Mouse (Mus musculus) brain, adult 10 weeks (tissue): ENCODE results near the gene Pgam1. TPM values are rescaled to one million over a fixed set of nuclear protein-coding genes. Genes with fewer than 3 reads are reported as not detected.

Experiments
- polyA plus RNA-seq: library from polyadenylated mRNA; stranded (reverse); fragments of 350-450 nt; fragmentation: Illumina TruSeq; extraction: RNeasy Lipid Tissue Mini Kit (QIAGEN cat#74804); gene quantifications from one replicate; pipeline ENCODE4 v1.2.3, GENCODE M21; 2015; ENCODE audit warnings: low read depth, low replicate concordance

Pgam1 gene
- polyA plus RNA-seq, result 759 TPM

DNA sequence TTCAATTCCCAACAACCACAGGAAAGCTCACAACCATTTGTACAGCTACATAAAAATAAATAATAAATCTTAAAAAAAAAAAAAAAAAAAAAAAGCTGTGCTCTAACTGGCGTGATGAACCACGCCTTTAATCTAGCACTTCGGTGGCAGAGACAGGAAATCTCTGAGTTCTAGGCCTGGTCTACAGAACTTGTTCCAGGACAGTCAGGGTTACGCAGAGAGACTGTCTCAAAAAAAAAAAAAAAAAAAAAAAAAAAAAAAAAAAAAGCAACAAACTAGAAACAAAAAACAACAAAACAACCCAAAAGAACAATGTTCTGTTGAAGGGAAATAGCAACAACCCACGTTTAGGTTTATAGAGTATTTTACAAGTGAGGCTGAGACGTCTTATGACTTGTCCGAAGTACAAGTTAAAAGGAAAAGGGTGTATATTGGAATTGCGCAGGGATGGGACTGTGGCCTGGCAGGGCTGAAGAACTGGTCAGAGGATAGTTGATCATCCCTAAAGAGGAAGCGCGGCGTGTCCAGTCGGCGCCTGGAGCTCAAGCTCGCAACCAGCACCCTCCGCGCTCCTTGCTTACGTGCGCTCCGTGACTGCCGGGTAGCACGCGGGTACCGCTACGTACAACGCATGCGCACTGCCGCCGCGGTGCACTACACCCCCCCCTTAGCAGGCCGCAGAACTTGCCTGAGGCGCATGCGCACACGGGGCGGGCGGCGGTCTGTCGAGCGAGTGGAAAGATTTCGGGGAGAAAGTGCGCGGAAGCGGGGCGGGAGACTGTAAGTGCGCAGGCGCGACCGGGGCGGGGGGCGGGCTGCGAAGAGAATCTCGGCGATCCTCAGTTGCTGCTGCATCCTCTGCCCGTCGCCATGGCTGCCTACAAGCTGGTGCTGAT, at the start of gene Pgam1:
Gene Pgam1 (plus strand): TSS at position 746 of the 896 bp plus-strand sequence.

DNA sequence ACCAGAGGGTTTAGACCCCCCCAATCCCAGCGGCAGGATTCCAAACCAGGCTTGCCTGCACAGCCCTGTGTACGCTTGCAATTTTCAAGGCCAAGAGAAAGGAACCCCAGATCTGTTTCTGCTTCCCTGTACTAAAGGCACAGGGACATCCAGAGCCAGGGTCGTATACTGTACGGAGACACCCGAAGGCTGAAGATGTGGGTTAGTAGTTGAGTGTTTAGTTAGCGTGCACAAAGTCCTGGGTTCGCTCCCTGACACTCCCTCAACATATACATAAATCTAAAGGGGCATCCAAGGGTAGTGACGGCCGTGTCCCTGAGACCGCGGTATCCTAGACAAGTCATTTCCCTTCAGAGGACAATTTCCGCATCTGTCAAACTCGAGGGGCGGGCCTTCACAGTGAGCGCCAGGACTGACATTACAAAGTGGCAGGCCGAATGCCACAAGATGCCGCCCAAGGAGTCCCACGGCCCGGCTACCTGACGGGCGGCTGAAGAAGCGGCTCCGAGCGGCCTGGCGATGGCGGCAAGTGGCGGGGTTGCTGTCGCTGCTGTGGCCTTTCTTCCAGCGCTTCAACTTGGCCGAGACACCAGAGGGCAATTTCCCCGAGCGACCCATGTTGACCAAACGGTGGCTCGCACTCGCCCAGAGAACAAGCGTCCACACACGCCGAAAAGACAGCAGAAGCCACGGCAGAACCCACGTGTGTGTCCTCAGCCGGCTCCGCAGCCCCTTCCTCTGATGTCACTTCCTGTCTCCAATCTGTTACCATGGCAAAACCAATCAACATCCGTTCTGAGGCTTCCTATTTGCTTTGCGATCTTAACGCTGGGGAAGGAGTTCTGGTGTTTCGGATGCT, 16.0 kb upstream of the Pgam1 start, which contains the start of gene Rrp12:
Gene Rrp12 (minus strand): TSS at position 714 of the 859 bp plus-strand sequence.

DNA sequence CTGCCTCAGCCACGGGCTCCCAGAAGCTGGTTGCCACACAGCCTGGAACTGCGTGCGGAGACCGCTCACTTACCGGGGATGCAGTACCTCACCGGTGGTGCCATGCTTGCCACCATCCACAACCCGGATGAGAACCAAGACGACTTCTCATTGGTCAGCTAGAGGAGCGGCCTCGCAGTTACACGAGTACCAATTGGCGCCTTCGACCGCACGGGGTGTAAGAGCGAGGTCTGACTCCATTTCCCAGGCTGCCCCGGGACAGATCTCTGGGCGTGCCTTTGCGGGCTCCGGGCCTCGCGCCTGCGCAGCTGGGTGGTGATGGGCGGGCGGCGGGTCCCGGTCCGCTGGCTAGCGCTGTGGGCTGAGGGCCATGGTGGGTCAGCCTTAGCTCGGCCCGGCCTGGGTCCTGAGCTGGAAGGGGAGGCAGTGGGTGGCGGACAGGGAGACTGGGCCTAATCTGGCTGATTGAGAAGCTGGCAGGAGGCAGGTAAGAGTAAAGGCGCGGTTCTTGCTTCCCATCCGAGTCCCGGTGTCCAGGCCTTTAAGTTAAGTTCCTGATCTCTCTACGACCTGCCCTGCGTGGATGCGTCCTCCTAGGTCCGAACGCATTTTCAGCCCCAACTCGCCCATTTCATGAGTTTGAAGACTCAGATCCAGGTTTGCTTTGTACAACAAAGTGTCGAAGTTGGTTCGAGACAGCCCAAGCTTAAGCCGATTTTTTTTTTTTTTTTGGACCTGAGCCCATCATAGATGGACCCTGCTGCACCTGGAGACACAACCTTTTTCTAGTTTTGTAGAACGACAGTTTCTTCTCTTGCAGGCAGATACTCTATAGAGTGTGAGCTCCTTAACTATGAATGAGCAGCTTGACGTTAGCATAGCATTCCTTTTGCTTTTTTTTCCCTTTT, 21.7 kb downstream of the Pgam1 start, which contains the start of the genes Exosc1 and Zdhhc16:
Gene Exosc1 (minus strand): TSS at position 245 of the 908 bp plus-strand sequence.
Gene Zdhhc16 (plus strand): TSS at position 302 of the 908 bp plus-strand sequence.

Other genes with a start within 250 kb of the Pgam1 start
- 28.5 TPM for gene Slit1, start 168.3 kb upstream of the Pgam1 start, polyA plus RNA-seq
- 2.4 TPM for gene Arhgap19, start 109.9 kb upstream of the Pgam1 start, polyA plus RNA-seq
- 7.6 TPM for gene Frat1, start 82.0 kb upstream of the Pgam1 start, polyA plus RNA-seq
- gene Frat2, start 63.8 kb upstream of the Pgam1 start, polyA plus RNA-seq, result 3.2 TPM
- gene Rrp12, start 15.8 kb upstream of the Pgam1 start, polyA plus RNA-seq, result 18.4 TPM
- 26.2 TPM for gene Exosc1, start 21.5 kb downstream of the Pgam1 start, polyA plus RNA-seq
- 47.2 TPM for gene Zdhhc16, start 21.6 kb downstream of the Pgam1 start, polyA plus RNA-seq
- gene Mms19, start 69.2 kb downstream of the Pgam1 start, polyA plus RNA-seq, result 21.3 TPM
- gene Ubtd1, start 69.8 kb downstream of the Pgam1 start, polyA plus RNA-seq, result 12.3 TPM
- gene Ankrd2, start 124.1 kb downstream of the Pgam1 start, polyA plus RNA-seq, result 0.43 TPM
- 1.6 TPM for gene Hoga1, start 133.7 kb downstream of the Pgam1 start, polyA plus RNA-seq
- not detected for gene 4933411K16Rik, start 140.3 kb downstream of the Pgam1 start, polyA plus RNA-seq
- gene Morn4, start 174.4 kb downstream of the Pgam1 start, polyA plus RNA-seq, result 66.3 TPM
- gene Pi4k2a, start 178.5 kb downstream of the Pgam1 start, polyA plus RNA-seq, result 59.5 TPM
- gene Avpi1, start 217.1 kb downstream of the Pgam1 start, polyA plus RNA-seq, result 59.4 TPM
- 7.0 TPM for gene Marveld1, start 235.5 kb downstream of the Pgam1 start, polyA plus RNA-seq